ENCODE assay signal across 24 mouse cellular contexts in genomic region chr1:134484623-134485022, GRCm38 (mm10). TPM values are rescaled to one million over a fixed set of nuclear protein-coding genes. Genes with fewer than 3 reads are reported as not detected.
A peak's percentile ranks its signal among the peaks of the same experiment; 100 is the strongest.
DNase-seq lines count a peak whose midpoint lies in the region; ATAC-seq lines count a peak whose summit lies in the region.
"Had no signal": no experiment of that assay in that cellular context is flagged by ENCODE, and none has a peak within 500 bp of the region (broad histone marks: within the 10 kb centered on the region; RNA-seq: fewer than 3 reads in every experiment).

No protein-coding gene starts in this region.

- no peaks in the 10 kb centered on the region for H3K9me3 ChIP-seq in liver, embryonic 12.5 days (replicated peaks)
- H3K9me3 ChIP-seq in liver, embryonic 16.5 days (replicated peaks; ENCODE audit: control insufficient read depth, low read length), result no peaks in the 10 kb centered on the region
- H3K9me3 ChIP-seq in midbrain, embryonic 15.5 days, result no peaks in the 10 kb centered on the region
- H3K9me3 ChIP-seq: embryonic facial prominence, embryonic 15.5 days; G1E; heart, embryonic 10.5 days; hindbrain, embryonic 12.5 days had no signal

- peak overlapping the region; percentile 61 for H3K27ac ChIP-seq in liver, embryonic 12.5 days
- peak overlapping the region; percentile 15; the same call in 1 of the 2 replicates for H3K27ac ChIP-seq in liver, embryonic 16.5 days (ENCODE audit: low read length)
- no peak overlapping the region for H3K27ac ChIP-seq in midbrain, embryonic 15.5 days
- H3K27ac ChIP-seq: embryonic facial prominence, embryonic 15.5 days; gastrocnemius, adult 2 months; heart, embryonic 10.5 days; hindbrain, embryonic 12.5 days had no signal

- H3K4me2 ChIP-seq in liver, embryonic 12.5 days, result no peak overlapping the region
- no peak overlapping the region for H3K4me2 ChIP-seq in liver, embryonic 16.5 days (ENCODE audit: low read depth, low read length)
- H3K4me2 ChIP-seq in midbrain, embryonic 15.5 days, result no peak overlapping the region
- H3K4me2 ChIP-seq: embryonic facial prominence, embryonic 15.5 days; hindbrain, embryonic 12.5 days had no signal

- H3K27me3 ChIP-seq in liver, embryonic 12.5 days (replicated peaks), result no peaks in the 10 kb centered on the region
- H3K27me3 ChIP-seq in liver, embryonic 16.5 days (ENCODE audit: control insufficient read depth, insufficient read depth, low read depth, low read length), result no peaks in the 10 kb centered on the region
- H3K27me3 ChIP-seq in midbrain, embryonic 15.5 days (replicated peaks), result no peaks in the 10 kb centered on the region
- H3K27me3 ChIP-seq: embryonic facial prominence, embryonic 15.5 days; hindbrain, embryonic 12.5 days had no signal

- peaks cover 95% of the 10 kb centered on the region for H3K36me3 ChIP-seq in liver, embryonic 12.5 days
- H3K36me3 ChIP-seq in liver, embryonic 16.5 days (ENCODE audit: control insufficient read depth, insufficient read depth), result peaks cover 47% of the 10 kb centered on the region
- peaks cover 34% of the 10 kb centered on the region for H3K36me3 ChIP-seq in midbrain, embryonic 15.5 days (replicated peaks)

- H3K9ac ChIP-seq in liver, embryonic 12.5 days, result no peak overlapping the region
- H3K9ac ChIP-seq in liver, embryonic 16.5 days (ENCODE audit: low read depth, low read length), result no peak overlapping the region
- H3K9ac ChIP-seq in midbrain, embryonic 15.5 days, result no peak overlapping the region
- H3K9ac ChIP-seq: embryonic facial prominence, embryonic 15.5 days; hindbrain, embryonic 12.5 days had no signal

- H3K4me3 ChIP-seq in liver, embryonic 12.5 days, result no peak overlapping the region
- H3K4me3 ChIP-seq in liver, embryonic 16.5 days (ENCODE audit: low read depth, low read length), result no peak overlapping the region
- no peak overlapping the region for H3K4me3 ChIP-seq in midbrain, embryonic 15.5 days
- H3K4me3 ChIP-seq: embryonic facial prominence, embryonic 15.5 days; gastrocnemius, adult 2 months; heart, embryonic 10.5 days; hindbrain, embryonic 12.5 days had no signal

- 26% methylated on average over 2 of the region's 2 CpGs for WGBS in liver, embryonic 12.5 days (ENCODE audit: insufficient replicate concordance)
- WGBS in liver, embryonic 16.5 days (ENCODE audit: insufficient replicate concordance), result 22% methylated on average over 2 of the region's 2 CpGs
- WGBS in midbrain, embryonic 15.5 days, result 94% methylated on average over 2 of the region's 2 CpGs

- peak; percentile 50 for DNase-seq in heart, adult 11 months
- no peak for DNase-seq in heart, adult 18-20 months
- no peak for DNase-seq in thymus, postnatal 0 days (ENCODE audit: low spot score)
- no peak for DNase-seq in spleen, postnatal 4 days (ENCODE audit: low spot score in 2 of 2)
- DNase-seq: adrenal gland, adult 8-10 months; B cell, adult 2 months; cerebellum, adult 2 months; cerebellum, postnatal 10 days; embryo, embryonic 11 days; gastrocnemius, adult 2 months; gastrocnemius, postnatal 25 days; heart, postnatal 10 days; heart, postnatal 4 days had no signal

- peak; percentile 92 for ATAC-seq in liver, embryonic 12.5 days
- peak; percentile 89 for ATAC-seq in liver, embryonic 16.5 days (ENCODE audit: low read depth)
- peak; percentile 89 for ATAC-seq in megakaryocyte-erythroid progenitor cell, adult 5-6 weeks (replicated peaks; ENCODE audit: low FRiP score, low TSS enrichment, poor library complexity, severe bottlenecking)
- no peak for ATAC-seq in midbrain, embryonic 15.5 days (replicated peaks)
- ATAC-seq: CD4-positive, CD25-positive, alpha-beta regulatory T cell, adult 4 months; forebrain, embryonic 14.5 days; hindbrain, embryonic 16.5 days had no signal

- peaks cover 18% of the 10 kb centered on the region for H3K4me1 ChIP-seq in liver, embryonic 12.5 days
- H3K4me1 ChIP-seq in liver, embryonic 16.5 days (ENCODE audit: control insufficient read depth, low read depth, low read length), result peaks cover 8% of the 10 kb centered on the region
- H3K4me1 ChIP-seq in midbrain, embryonic 15.5 days, result no peaks in the 10 kb centered on the region
- H3K4me1 ChIP-seq: embryonic facial prominence, embryonic 15.5 days; heart, embryonic 10.5 days; hindbrain, embryonic 12.5 days had no signal

RNA-seq across cellular contexts. Expression of gene Rabif, which starts 9.8 kb away (rescaled TPM):
- 1 to 10 TPM; 8.0 to 9.7 TPM for total RNA-seq in heart, adult 18-20 months (2021)
- polyA plus RNA-seq in liver, embryonic 12.5 days (2016; fragmentation: Nextera tagmentation; extraction: Ambion mirVana), result 23.5 and 24.2 TPM in 2 replicates
- 15.0 and 15.8 TPM in 2 replicates for polyA plus RNA-seq in liver, embryonic 16.5 days (2015; fragmentation: Nextera tagmentation; extraction: Ambion mirVana)
- 16.3 and 31.0 TPM in 2 replicates for total RNA-seq in megakaryocyte-erythroid progenitor cell, adult 5-6 weeks (2014; fragmentation: Nextera tagmentation)
- total RNA-seq in megakaryocyte-erythroid progenitor cell, adult 5-6 weeks (2017), result 20.9 and 21.3 TPM in 2 replicates
- polyA plus RNA-seq in midbrain, embryonic 15.5 days (2015; fragmentation: Nextera tagmentation; extraction: Ambion mirVana), result 69.5 and 70.7 TPM in 2 replicates
- polyA plus RNA-seq in thymus, postnatal 0 days (2015; fragmentation: Nextera tagmentation; extraction: Ambion mirVana), result 46.2 and 46.4 TPM in 2 replicates

RNA-seq across cellular contexts. Expression of gene Klhl12, which starts 29.3 kb away (rescaled TPM):
- 10 to 100 TPM; 22.5 to 22.8 TPM for total RNA-seq in heart, adult 18-20 months (2021)
- 40.2 and 41.7 TPM in 2 replicates for polyA plus RNA-seq in liver, embryonic 12.5 days (2016; fragmentation: Nextera tagmentation; extraction: Ambion mirVana)
- 33.5 and 34.9 TPM in 2 replicates for polyA plus RNA-seq in liver, embryonic 16.5 days (2015; fragmentation: Nextera tagmentation; extraction: Ambion mirVana)
- total RNA-seq in megakaryocyte-erythroid progenitor cell, adult 5-6 weeks (2014; fragmentation: Nextera tagmentation), result 62.2 and 79.3 TPM in 2 replicates
- total RNA-seq in megakaryocyte-erythroid progenitor cell, adult 5-6 weeks (2017), result 49.9 and 60.7 TPM in 2 replicates
- polyA plus RNA-seq in midbrain, embryonic 15.5 days (2015; fragmentation: Nextera tagmentation; extraction: Ambion mirVana), result 37.0 and 37.7 TPM in 2 replicates
- polyA plus RNA-seq in thymus, postnatal 0 days (2015; fragmentation: Nextera tagmentation; extraction: Ambion mirVana), result 12.7 and 14.3 TPM in 2 replicates
